Mouse (Mus musculus): ENCODE results near the gene Mpig6b. TPM values are rescaled to one million over a fixed set of nuclear protein-coding genes. Genes with fewer than 3 reads are reported as not detected.

Gene Mpig6b
- polyA plus RNA-seq, 1 experiment = 2.7 TPM

Other genes with a start within 250 kb of the Mpig6b start
- 15.6 and 17.8 TPM in 2 replicates for gene Stk19, start 229.2 kb downstream of the Mpig6b start, polyA plus RNA-seq (2012; rRNA removed)
- 22.0 and 28.0 TPM in 2 replicates for gene Dxo, start 229.2 kb downstream of the Mpig6b start, polyA plus RNA-seq (2012; rRNA removed)
- 19.0 and 22.2 TPM in 2 replicates for gene Skiv2l, start 216.0 kb downstream of the Mpig6b start, polyA plus RNA-seq (2012; rRNA removed)
- 43.8 and 44.0 TPM in 2 replicates for gene Nelfe, start 215.8 kb downstream of the Mpig6b start, polyA plus RNA-seq (2012; rRNA removed)
- 157 and 169 TPM in 2 replicates for gene Cfb, start 203.7 kb downstream of the Mpig6b start, polyA plus RNA-seq (2012; rRNA removed)
- 5.7 and 6.1 TPM in 2 replicates for gene Zbtb12, start 186.7 kb downstream of the Mpig6b start, polyA plus RNA-seq (2012; rRNA removed)
- not detected in 2 replicates for gene Gm20547, start 184.1 kb downstream of the Mpig6b start, polyA plus RNA-seq (2012; rRNA removed)
- gene C2, start 167.9 kb downstream of the Mpig6b start, polyA plus RNA-seq (2012; rRNA removed) = 14.2 and 18.4 TPM in 2 replicates
- gene Ehmt2, start 167.7 kb downstream of the Mpig6b start, polyA plus RNA-seq (2012; rRNA removed) = 27.3 and 28.0 TPM in 2 replicates
- 1.1 and 1.3 TPM in 2 replicates for gene Slc44a4, start 151.7 kb downstream of the Mpig6b start, polyA plus RNA-seq (2012; rRNA removed)
- 8.4 and 10.5 TPM in 2 replicates for gene Neu1, start 134.9 kb downstream of the Mpig6b start, polyA plus RNA-seq (2012; rRNA removed)
- gene Hspa1b, start 106.9 kb downstream of the Mpig6b start, polyA plus RNA-seq (2012; rRNA removed) = 1.1 and 1.3 TPM in 2 replicates
- gene Gm20481, start 96.3 kb downstream of the Mpig6b start, polyA plus RNA-seq (2012; rRNA removed) = not detected in 2 replicates
- gene Hspa1a, start 94.0 kb downstream of the Mpig6b start, polyA plus RNA-seq (2012; rRNA removed) = 0.58 and 0.67 TPM in 2 replicates
- gene Hspa1l, start 93.5 kb downstream of the Mpig6b start, polyA plus RNA-seq (2012; rRNA removed) = 0.02 TPM in 2 replicates
- 106 and 129 TPM in 2 replicates for gene Lsm2, start 84.3 kb downstream of the Mpig6b start, polyA plus RNA-seq (2012; rRNA removed)
- gene Vars, start 65.2 kb downstream of the Mpig6b start, polyA plus RNA-seq (2012; rRNA removed) = 58.0 and 65.7 TPM in 2 replicates
- 0.12 and 0.20 TPM in 2 replicates for gene Vwa7, start 49.6 kb downstream of the Mpig6b start, polyA plus RNA-seq (2012; rRNA removed)
- gene Sapcd1, start 38.2 kb downstream of the Mpig6b start, polyA plus RNA-seq (2012; rRNA removed) = 2.0 TPM in 2 replicates
- gene Msh5, start 19.4 kb downstream of the Mpig6b start, polyA plus RNA-seq (2012; rRNA removed) = 3.3 and 4.1 TPM in 2 replicates
- gene Clic1, start 16.2 kb downstream of the Mpig6b start, polyA plus RNA-seq (2012; rRNA removed) = 70.1 and 85.9 TPM in 2 replicates
- gene Ddah2, start 7.1 kb downstream of the Mpig6b start, polyA plus RNA-seq (2012; rRNA removed) = 11.1 and 13.5 TPM in 2 replicates
- 0.21 and 0.24 TPM in 2 replicates for gene Ly6g6c, start 796 bp downstream of the Mpig6b start, polyA plus RNA-seq (2012; rRNA removed)
- gene Ly6g6e, start 10.7 kb upstream of the Mpig6b start, polyA plus RNA-seq (2012; rRNA removed) = 0.03 and 0.15 TPM in 2 replicates
- gene Ly6g6d, start 11.9 kb upstream of the Mpig6b start, polyA plus RNA-seq (2012; rRNA removed) = 0.66 and 0.76 TPM in 2 replicates
- 4.6 TPM in 2 replicates for gene Ly6g6f, start 19.4 kb upstream of the Mpig6b start, polyA plus RNA-seq (2012; rRNA removed)
- gene Abhd16a, start 23.1 kb upstream of the Mpig6b start, polyA plus RNA-seq (2012; rRNA removed) = 25.1 and 29.0 TPM in 2 replicates
- gene Ly6g5c, start 42.1 kb upstream of the Mpig6b start, polyA plus RNA-seq (2012; rRNA removed) = not detected in 2 replicates
- gene Ly6g5b, start 49.2 kb upstream of the Mpig6b start, polyA plus RNA-seq (2012; rRNA removed) = 0.42 and 0.67 TPM in 2 replicates
- gene Gpank1, start 55.3 kb upstream of the Mpig6b start, polyA plus RNA-seq (2012; rRNA removed) = 9.1 and 10.2 TPM in 2 replicates
- gene Csnk2b, start 55.9 kb upstream of the Mpig6b start, polyA plus RNA-seq (2012; rRNA removed) = 76.9 and 86.4 TPM in 2 replicates
- gene D17H6S53E, start 60.2 kb upstream of the Mpig6b start, polyA plus RNA-seq (2012; rRNA removed) = 1.2 and 1.6 TPM in 2 replicates
- gene Apom, start 65.9 kb upstream of the Mpig6b start, polyA plus RNA-seq (2012; rRNA removed) = 296 and 349 TPM in 2 replicates
- gene Bag6, start 69.0 kb upstream of the Mpig6b start, polyA plus RNA-seq (2012; rRNA removed) = 40.6 and 45.5 TPM in 2 replicates
- gene Prrc2a, start 98.7 kb upstream of the Mpig6b start, polyA plus RNA-seq (2012; rRNA removed) = 48.0 and 59.1 TPM in 2 replicates
- gene Aif1, start 109.9 kb upstream of the Mpig6b start, polyA plus RNA-seq (2012; rRNA removed) = 9.0 and 9.2 TPM in 2 replicates
- gene Lst1, start 122.3 kb upstream of the Mpig6b start, polyA plus RNA-seq (2012; rRNA removed) = 21.0 and 28.7 TPM in 2 replicates
- gene Ltb, start 128.3 kb upstream of the Mpig6b start, polyA plus RNA-seq (2012; rRNA removed) = 0.53 and 0.76 TPM in 2 replicates
- 0.33 and 0.48 TPM in 2 replicates for gene Tnf, start 135.8 kb upstream of the Mpig6b start, polyA plus RNA-seq (2012; rRNA removed)
- gene Lta, start 139.2 kb upstream of the Mpig6b start, polyA plus RNA-seq (2012; rRNA removed) = 0.03 and 0.09 TPM in 2 replicates
- gene Gm16181, start 154.7 kb upstream of the Mpig6b start, polyA plus RNA-seq (2012; rRNA removed) = 0.10 TPM in 1 of 2 replicates, not detected in the other
- 1.6 and 1.7 TPM in 2 replicates for gene Atp6v1g2, start 167.5 kb upstream of the Mpig6b start, polyA plus RNA-seq (2012; rRNA removed)
- 3.6 and 4.1 TPM in 2 replicates for gene Nfkbil1, start 169.6 kb upstream of the Mpig6b start, polyA plus RNA-seq (2012; rRNA removed)
- 174 and 208 TPM in 2 replicates for gene Ddx39b, start 175.6 kb upstream of the Mpig6b start, polyA plus RNA-seq (2012; rRNA removed)
- 35.7 and 45.9 TPM in 2 replicates for gene H2-D1, start 196.5 kb upstream of the Mpig6b start, polyA plus RNA-seq (2012; rRNA removed)